Comparison of ENCODE assay signal across 12 mouse cellular contexts in the genomic region with DNA sequence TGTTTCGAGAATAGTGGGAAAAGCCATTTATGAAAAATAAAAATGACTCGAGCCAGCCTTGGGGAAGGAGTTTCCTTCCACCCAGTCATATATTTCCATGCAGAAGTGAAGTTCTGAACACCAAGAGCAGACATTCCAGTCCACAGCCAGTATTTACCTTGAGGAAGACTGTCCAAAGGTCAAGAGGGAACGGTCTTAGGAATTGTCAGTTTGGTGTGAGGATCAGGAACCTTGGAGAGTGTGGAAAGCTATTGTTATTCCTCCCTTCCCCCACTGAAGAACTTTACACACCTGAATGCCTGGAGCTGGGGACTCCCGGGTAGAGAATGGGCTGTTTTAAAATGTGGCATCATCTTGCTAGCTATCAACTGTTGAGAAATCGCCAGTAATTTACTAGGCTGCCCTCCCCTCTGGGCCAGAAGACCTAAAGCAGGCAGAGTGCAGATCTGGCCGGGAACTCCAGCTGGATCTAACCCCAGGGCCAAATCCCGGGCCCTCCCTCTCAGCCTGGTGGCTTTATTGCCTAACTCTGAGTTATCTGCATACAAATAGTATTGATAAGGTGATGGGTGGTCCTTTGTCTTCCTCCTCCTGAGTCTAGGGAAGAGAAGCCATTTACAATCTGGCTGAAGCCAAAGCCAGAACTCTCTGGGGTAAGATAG.
DNase-seq lines count a peak whose midpoint lies in the region; ATAC-seq lines count a peak whose summit lies in the region.
"Had no signal": no experiment of that assay in that cellular context is flagged by ENCODE, and none has a peak within 500 bp of the region (broad histone marks: within the 10 kb centered on the region; RNA-seq: fewer than 3 reads in every experiment).

No protein-coding gene starts in this region.

- peak overlapping the region; percentile 54; the same call in 1 of the 2 replicates for H3K27ac ChIP-seq in kidney, embryonic 15.5 days
- no peak overlapping the region for H3K27ac ChIP-seq in kidney, embryonic 14.5 days (ENCODE audit: low read depth, low read length)
- H3K27ac ChIP-seq in intestine, embryonic 14.5 days (ENCODE audit: low read depth), result peak overlapping the region; percentile 23; the same call in 1 of the 2 replicates
- H3K27ac ChIP-seq: embryonic facial prominence, embryonic 12.5 days; hindbrain, embryonic 15.5 days; limb, embryonic 15.5 days had no signal

- H3K4me2 ChIP-seq in kidney, embryonic 15.5 days, result no peak overlapping the region
- H3K4me2 ChIP-seq in kidney, embryonic 14.5 days (replicated peaks; ENCODE audit: low read depth, low read length), result no peak overlapping the region; the same call in 1 of the 2 replicates
- peak overlapping the region; percentile 38 for H3K4me2 ChIP-seq in intestine, embryonic 14.5 days (ENCODE audit: low read length)
- H3K4me2 ChIP-seq: hindbrain, embryonic 15.5 days; limb, embryonic 15.5 days had no signal

- peaks cover 43% of the 10 kb centered on the region for H3K4me1 ChIP-seq in kidney, embryonic 15.5 days
- H3K4me1 ChIP-seq in kidney, embryonic 14.5 days (ENCODE audit: control insufficient read depth, insufficient read depth, low read length), result peaks cover 26% of the 10 kb centered on the region
- peaks cover 13% of the 10 kb centered on the region; the same call in 1 of the 2 replicates for H3K4me1 ChIP-seq in intestine, embryonic 14.5 days (replicated peaks; ENCODE audit: control insufficient read depth, insufficient read depth, low read length)

- no peak overlapping the region for H3K9ac ChIP-seq in kidney, embryonic 15.5 days
- H3K9ac ChIP-seq in kidney, embryonic 14.5 days (ENCODE audit: low read depth, low read length), result no peak overlapping the region
- no peak overlapping the region for H3K9ac ChIP-seq in intestine, embryonic 14.5 days (ENCODE audit: low read length)
- H3K9ac ChIP-seq: embryonic facial prominence, embryonic 12.5 days; hindbrain, embryonic 15.5 days; limb, embryonic 15.5 days had no signal

- no peak overlapping the region for H3K4me3 ChIP-seq in kidney, embryonic 15.5 days (replicated peaks)
- H3K4me3 ChIP-seq in kidney, embryonic 14.5 days (ENCODE audit: low read length), result no peak overlapping the region
- 0 out of 2 replicates have a peak overlapping the region, but pooled peaks have one; percentile 21 for H3K4me3 ChIP-seq in intestine, embryonic 14.5 days (ENCODE audit: low read depth, low read length)
- H3K4me3 ChIP-seq: embryonic facial prominence, embryonic 12.5 days; hindbrain, embryonic 15.5 days; limb, embryonic 15.5 days had no signal

- DNase-seq in A20 (ENCODE audit: low read depth, low spot score) (peak; percentile 22), ES-CJ7 (ENCODE audit: low read depth, low spot score) (peak; percentile 94)
- no peak for DNase-seq in intestine, embryonic 14.5 days (ENCODE audit: low spot score)
- no peak for DNase-seq in cerebellum, adult 18-20 months
- no peak for DNase-seq in thymus, postnatal 10 days (ENCODE audit: low spot score in 2 of 2)
- DNase-seq: right cerebral cortex, adult 18-20 months; thymus, postnatal 25 days had no signal

- H3K9me3 ChIP-seq in kidney, embryonic 15.5 days (replicated peaks), result no peaks in the 10 kb centered on the region
- H3K9me3 ChIP-seq in kidney, embryonic 14.5 days (ENCODE audit: control insufficient read depth, low read length), result no peaks in the 10 kb centered on the region
- no peaks in the 10 kb centered on the region for H3K9me3 ChIP-seq in intestine, embryonic 14.5 days (ENCODE audit: control insufficient read depth, low read length)
- H3K9me3 ChIP-seq: embryonic facial prominence, embryonic 12.5 days; hindbrain, embryonic 15.5 days; limb, embryonic 15.5 days had no signal

- H3K36me3 ChIP-seq in kidney, embryonic 15.5 days, result no peaks in the 10 kb centered on the region
- no peaks in the 10 kb centered on the region for H3K36me3 ChIP-seq in kidney, embryonic 14.5 days (ENCODE audit: control insufficient read depth, insufficient read depth, low read length)
- no peaks in the 10 kb centered on the region for H3K36me3 ChIP-seq in intestine, embryonic 14.5 days (ENCODE audit: control insufficient read depth, insufficient read depth, low read length)
- H3K36me3 ChIP-seq: embryonic facial prominence, embryonic 12.5 days; hindbrain, embryonic 15.5 days; limb, embryonic 15.5 days had no signal

- no peaks in the 10 kb centered on the region for H3K27me3 ChIP-seq in kidney, embryonic 15.5 days
- no peaks in the 10 kb centered on the region for H3K27me3 ChIP-seq in kidney, embryonic 14.5 days (ENCODE audit: control insufficient read depth, insufficient read depth, low read length)
- no peaks in the 10 kb centered on the region for H3K27me3 ChIP-seq in intestine, embryonic 14.5 days (replicated peaks; ENCODE audit: control insufficient read depth, insufficient read depth, low read length)
- H3K27me3 ChIP-seq: limb, embryonic 15.5 days had no signal

- WGBS in kidney, embryonic 15.5 days, result 27% methylated on average over 7 of the region's 7 CpGs
- WGBS in kidney, embryonic 14.5 days, result 26% methylated on average over 7 of the region's 7 CpGs
- 32% methylated on average over 7 of the region's 7 CpGs for WGBS in intestine, embryonic 14.5 days

- 0 out of 2 replicates have a peak, but pooled peaks have one; percentile 22 for ATAC-seq in kidney, embryonic 15.5 days (replicated peaks; ENCODE audit: low FRiP score)
- ATAC-seq in kidney, embryonic 14.5 days (ENCODE audit: low FRiP score, low TSS enrichment), result no peak
- ATAC-seq in intestine, embryonic 14.5 days (replicated peaks; ENCODE audit: low FRiP score, low TSS enrichment, low read depth), result peak; percentile 24; the same call in 1 of the 2 replicates

Comparison
In these comparisons a context has a peak if more than half of its experiments do, and no peak if none do; other contexts are left out.
1. DNase-seq: peak in A20 (single experiment) and ES-CJ7 (single experiment); none in intestine, embryonic 14.5 days (single experiment), cerebellum, adult 18-20 months (0 of 2) and thymus, postnatal 10 days (0 of 2).